Mouse (Mus musculus) frontal cortex, postnatal 14 days (tissue): ENCODE results near the gene Slf2.

Experiments
- DNase-seq, 2 experiments: peaks; one replicate each; pipeline ENCODE4 v3.0.0; 2022; ENCODE audit warnings: low spot score in 2 of 2

The Slf2 gene

GRCm38 (mm10) chr19:45012219-45012618 lies 81.3 kb downstream of the Slf2 start:
- DNase-seq: no peak

DNA sequence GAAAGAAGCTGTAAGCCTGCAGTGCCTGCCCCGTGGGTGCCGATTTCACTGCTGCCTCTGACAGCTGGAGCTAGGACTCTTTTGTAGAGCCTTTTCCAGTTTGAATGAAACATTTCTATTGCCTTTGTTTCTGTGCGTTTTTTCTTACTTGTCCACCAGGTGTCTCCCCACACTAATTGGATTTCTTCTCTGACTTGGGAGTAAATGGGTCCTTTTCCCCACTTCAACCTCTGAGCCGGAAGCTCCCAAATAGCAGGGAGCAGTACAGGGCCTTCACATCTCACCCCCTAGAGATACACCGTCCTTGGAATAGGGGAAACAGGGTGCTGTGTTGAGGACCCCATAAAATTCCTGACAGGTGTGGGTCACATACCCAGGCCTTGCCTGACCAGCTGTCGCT lies 81.7 kb downstream of the Slf2 start:
- DNase-seq: no peak

DNA sequence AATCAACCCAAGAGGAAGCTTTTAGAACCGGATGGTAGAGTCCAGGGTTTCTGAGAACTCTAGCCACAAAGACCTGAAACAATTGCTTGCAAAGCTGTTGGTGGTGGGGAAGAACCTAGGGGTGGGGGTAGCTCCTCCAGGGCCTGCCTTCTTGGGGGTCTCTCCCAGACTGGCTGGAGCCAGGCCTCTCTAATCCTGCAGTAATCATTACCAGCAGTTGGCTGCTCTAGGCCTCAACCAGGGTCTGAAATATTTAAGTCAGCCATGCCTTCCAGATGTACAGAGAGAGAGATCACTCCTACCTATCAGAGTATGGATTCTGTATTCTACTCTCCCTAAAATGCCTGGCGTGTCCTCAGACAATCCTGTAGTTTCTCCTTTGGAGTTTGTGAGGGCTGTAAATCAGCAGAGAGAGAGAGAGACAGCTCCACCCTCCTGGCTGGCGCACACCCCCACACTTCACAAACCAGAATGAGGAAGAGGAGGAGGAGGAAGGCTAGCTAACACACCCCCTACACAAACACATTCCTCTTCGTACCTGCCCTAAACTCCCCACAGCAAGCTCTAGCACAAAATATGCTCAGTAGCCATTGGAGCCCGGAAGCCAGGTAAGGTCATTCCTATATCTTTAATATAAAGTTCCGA lies 82.8 kb downstream of the Slf2 start:
- no peak for DNase-seq

- DNase-seq: no peak
Measured at GRCm38 (mm10) chr19:45014335-45014971, 83.5 kb downstream of the Slf2 start, which contains the start of gene Lzts2. Gene Lzts2, plus strand, starts transcription at chr19:45014414.

GRCm38 (mm10) chr19:45014981-45015402 lies 84.0 kb downstream of the Slf2 start:
- no peak for DNase-seq

- DNase-seq: no peak
Measured at GRCm38 (mm10) chr19:45015518-45016281, 84.7 kb downstream of the Slf2 start.

DNA sequence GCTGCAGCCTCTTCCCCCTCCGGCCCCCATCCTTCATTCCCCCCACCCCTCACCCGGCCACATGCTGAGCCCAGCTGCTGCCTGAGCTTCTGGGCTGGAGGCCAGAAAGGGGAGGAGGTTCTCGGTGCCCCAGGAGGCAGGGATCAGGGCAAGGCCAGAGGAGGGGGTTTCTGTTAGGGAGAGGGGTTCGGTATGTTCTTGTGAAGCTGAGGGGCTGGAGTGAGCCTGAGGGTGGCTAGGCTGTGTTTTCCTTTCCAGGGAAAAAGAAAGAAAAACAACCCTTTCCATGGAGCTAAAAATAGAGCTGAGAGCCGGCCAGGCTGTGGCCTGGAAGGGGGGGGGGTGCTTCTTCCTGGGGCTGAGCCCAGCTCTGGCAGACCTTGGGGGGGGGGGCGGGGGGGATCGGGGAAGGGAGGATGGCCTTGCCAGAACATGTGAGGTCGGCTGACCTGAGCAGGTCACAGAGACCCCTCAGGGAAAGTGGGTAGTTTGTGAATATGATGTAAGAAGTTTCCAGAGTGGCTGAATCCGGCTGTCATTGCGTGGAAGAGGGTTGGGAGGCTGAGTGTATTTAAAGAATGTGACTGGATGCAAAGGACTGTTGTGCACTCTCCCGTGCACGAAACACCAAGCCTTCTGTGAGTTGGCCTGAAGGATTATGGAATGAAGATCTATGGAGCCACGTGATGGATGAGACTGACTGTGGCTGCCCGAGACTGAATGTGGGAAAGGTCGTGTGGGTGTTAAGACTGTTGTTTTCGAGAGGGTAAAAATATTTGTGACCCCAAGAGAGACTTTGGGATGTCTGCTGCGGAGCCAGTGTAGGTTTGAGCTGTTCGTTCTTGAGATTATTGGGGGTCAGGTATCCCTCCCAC lies 85.6 kb downstream of the Slf2 start:
- DNase-seq: no peak

- DNase-seq: peak; percentile 67 to 75
Measured at GRCm38 (mm10) chr19:45017216-45017771, 86.3 kb downstream of the Slf2 start.

DNA sequence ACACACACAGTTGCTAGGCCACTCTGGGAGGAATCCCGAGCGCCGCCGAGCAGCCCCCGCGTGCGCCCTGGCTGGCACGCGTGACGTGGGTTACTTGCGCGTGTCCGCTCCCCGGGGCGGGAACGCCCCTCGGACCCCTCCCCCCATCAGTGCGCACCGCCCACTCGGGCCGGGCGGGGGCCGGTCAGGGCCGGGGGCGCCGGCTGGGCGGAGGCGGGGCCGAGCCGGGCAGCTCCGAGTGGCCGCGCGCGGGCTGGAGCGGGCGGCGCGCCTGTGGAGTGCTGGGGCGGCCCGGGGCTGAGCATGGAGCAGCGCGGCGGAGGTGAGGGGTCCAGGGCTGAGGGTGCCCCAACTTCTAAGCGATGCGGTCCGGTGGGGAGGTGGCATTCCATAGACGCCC lies 87.0 kb downstream of the Slf2 start:
- DNase-seq: peak; percentile 71 to 77

- DNase-seq: no peak
Measured at GRCm38 (mm10) chr19:45018351-45018831, 87.4 kb downstream of the Slf2 start.

- no peak for DNase-seq
Measured at GRCm38 (mm10) chr19:45020348-45020747, 89.4 kb downstream of the Slf2 start.

GRCm38 (mm10) chr19:45021362-45021761 lies 90.4 kb downstream of the Slf2 start:
- DNase-seq: no peak

GRCm38 (mm10) chr19:45023993-45024392 lies 93.0 kb downstream of the Slf2 start:
- no peak for DNase-seq

GRCm38 (mm10) chr19:45024775-45025174 lies 93.8 kb downstream of the Slf2 start:
- no peak for DNase-seq

DNA sequence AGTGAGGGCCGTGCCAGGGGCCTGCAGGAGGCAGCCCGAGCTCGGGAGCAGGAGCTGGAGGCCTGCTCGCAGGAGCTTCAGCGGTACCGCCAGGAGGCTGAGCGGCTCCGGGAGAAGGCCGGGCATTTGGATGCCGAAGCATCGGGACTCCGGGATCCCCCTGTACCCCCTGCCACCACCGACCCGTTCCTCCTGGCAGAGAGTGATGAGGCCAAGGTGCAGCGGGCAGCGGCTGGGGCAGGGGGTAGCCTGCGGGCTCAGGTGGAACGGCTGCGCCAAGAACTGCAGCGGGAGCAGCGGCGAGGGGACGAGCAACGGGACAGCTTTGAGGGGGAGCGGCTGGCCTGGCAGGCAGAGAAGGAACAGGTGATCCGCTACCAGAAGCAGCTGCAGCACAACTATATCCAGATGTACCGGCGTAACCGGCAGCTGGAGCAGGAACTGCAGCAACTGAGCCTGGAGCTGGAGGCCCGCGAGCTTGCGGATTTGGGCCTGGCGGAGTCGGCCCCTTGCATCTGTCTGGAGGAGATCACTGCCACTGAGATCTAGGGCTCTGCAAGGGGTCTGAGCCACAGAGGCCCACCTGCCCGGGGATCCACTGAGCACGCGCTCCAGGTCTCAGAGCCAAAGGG lies 95.1 kb downstream of the Slf2 start:
- DNase-seq: no peak

DNA sequence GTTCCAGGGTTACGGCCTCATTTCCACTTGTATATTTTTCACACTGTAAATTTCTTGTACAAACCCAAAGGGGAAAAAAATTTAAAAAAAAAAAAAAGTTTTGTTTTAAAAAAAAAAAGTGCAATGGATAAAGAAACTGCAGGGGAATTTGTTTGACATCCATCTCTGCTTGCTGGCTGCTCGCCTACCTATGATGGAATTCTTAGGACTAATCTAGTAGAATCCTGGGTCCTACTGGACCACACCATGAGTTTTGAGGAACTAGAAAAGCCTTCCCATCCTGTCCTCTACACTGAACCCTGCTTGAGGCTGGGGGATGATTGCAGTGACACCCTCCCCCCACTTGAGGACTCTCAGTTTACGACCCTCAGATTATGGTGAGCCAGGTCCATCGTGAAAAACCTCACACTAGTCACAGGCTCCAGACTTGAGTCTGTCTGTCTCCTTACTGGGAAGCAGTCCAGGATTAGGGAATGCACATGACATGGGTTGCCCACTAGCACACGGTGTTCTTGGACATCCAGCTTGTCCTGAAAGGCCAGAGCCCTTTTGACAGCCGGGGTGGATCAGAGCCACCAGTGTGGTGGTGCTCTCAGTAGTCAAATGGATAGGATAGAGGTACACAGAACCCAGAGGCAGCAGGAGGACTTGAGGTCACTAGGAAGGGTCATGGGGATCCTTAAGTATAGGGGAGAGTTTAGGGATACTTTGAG lies 96.2 kb downstream of the Slf2 start:
- DNase-seq: no peak

GRCm38 (mm10) chr19:45027848-45028247 lies 96.9 kb downstream of the Slf2 start:
- DNase-seq: no peak

- DNase-seq: no peak
Measured at GRCm38 (mm10) chr19:45028746-45029145, 97.8 kb downstream of the Slf2 start.

DNA sequence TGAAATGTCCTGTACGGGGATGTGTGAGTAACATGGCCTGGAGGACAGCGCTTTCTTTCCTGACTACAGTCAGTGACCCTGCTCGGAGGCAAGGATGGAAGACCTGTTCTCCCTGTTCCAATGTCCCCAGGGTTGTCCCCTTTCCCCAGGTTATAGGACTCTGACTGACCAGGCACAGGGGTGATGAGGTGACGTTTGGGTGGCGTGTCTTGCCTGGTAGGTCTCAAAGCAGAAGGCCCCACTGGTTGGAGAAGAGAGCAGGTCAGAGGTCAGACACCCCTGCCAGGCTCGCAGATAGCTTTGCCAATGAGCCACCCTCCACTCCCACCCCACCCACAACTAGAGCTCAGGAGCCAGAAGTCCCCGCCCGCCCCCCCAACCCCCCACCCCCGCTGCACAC lies 98.6 kb downstream of the Slf2 start:
- DNase-seq: no peak

DNA sequence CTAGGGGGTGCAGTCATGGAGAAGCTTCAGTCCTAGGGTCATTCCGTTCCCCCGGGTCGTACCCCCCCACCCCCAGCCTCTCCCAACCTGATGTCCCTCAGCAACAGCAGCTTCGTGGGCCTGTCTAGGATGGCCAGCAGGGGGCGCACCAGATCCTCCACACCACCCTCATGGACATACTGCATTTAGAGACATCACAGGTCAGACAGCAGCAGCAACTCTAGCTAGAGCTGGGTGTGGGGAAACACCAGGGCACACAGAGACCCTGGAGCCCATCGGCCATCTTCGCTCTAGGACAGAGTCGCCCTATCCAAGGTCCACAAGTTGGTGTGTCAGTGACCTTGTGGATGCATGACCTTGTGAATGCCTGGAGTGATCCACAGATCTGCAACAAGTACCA lies 99.2 kb downstream of the Slf2 start:
- peak in 1 of 2 experiments; percentile 28 for DNase-seq
